Comparison of ENCODE assay signal across 13 mouse cellular contexts in the genomic region with DNA sequence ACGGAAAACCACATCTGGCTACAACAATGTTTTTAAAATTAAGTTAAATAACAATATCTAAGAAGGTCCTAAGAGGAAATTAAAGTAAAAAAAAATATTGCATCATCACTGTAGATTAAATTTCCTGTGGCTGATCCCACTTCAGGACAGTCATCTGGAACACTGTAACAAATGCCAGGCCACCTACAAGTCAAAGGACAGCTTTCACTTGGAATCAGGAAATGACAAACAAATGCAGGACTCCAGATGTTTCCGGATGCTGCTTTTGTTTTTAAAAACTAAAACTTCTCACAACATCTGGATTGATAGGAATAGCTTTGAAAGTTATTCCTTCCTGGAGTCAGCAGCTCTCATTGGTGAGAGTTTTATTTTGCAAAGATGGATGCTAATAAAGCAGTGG. TPM values are rescaled to one million over a fixed set of nuclear protein-coding genes. Genes with fewer than 3 reads are reported as not detected.
DNase-seq lines count a peak whose midpoint lies in the region; ATAC-seq lines count a peak whose summit lies in the region.
"Had no signal": no experiment of that assay in that cellular context is flagged by ENCODE, and none has a peak within 500 bp of the region (broad histone marks: within the 10 kb centered on the region; RNA-seq: fewer than 3 reads in every experiment).

No protein-coding gene starts in this region.

- peak overlapping the region; percentile 32; the same call in 1 of the 2 replicates for H3K27ac ChIP-seq in heart, embryonic 13.5 days (replicated peaks)
- no peak overlapping the region for H3K27ac ChIP-seq in heart, embryonic 12.5 days (ENCODE audit: poor library complexity, severe bottlenecking)
- 0 out of 2 replicates have a peak overlapping the region, but pooled peaks have one; percentile 13 for H3K27ac ChIP-seq in brown adipose tissue, adult 24 weeks (replicated peaks; ENCODE audit: low read depth, low read length)
- peak overlapping the region; percentile 66 for H3K27ac ChIP-seq in embryonic facial prominence, embryonic 15.5 days (replicated peaks)
- H3K27ac ChIP-seq in forebrain, embryonic 16.5 days (ENCODE audit: low read length) = no peak overlapping the region
- H3K27ac ChIP-seq: hindbrain, embryonic 10.5 days; macrophage had no signal

- H3K9me3 ChIP-seq in heart, embryonic 13.5 days = no peaks in the 10 kb centered on the region
- no peaks in the 10 kb centered on the region for H3K9me3 ChIP-seq in heart, embryonic 12.5 days (replicated peaks)
- no peaks in the 10 kb centered on the region for H3K9me3 ChIP-seq in embryonic facial prominence, embryonic 15.5 days (replicated peaks)
- no peaks in the 10 kb centered on the region for H3K9me3 ChIP-seq in forebrain, embryonic 16.5 days (ENCODE audit: control insufficient read depth, low read length)
- H3K9me3 ChIP-seq: hindbrain, embryonic 10.5 days had no signal

- no peaks in the 10 kb centered on the region for H3K4me1 ChIP-seq in heart, embryonic 13.5 days
- no peaks in the 10 kb centered on the region for H3K4me1 ChIP-seq in heart, embryonic 12.5 days (replicated peaks)
- no peaks in the 10 kb centered on the region for H3K4me1 ChIP-seq in brown adipose tissue, adult 24 weeks (ENCODE audit: control insufficient read depth, insufficient read depth, insufficient read length, low read length)
- peaks cover 9% of the 10 kb centered on the region for H3K4me1 ChIP-seq in embryonic facial prominence, embryonic 15.5 days
- no peaks in the 10 kb centered on the region for H3K4me1 ChIP-seq in forebrain, embryonic 16.5 days (replicated peaks; ENCODE audit: control insufficient read depth, insufficient read depth, low read length)
- H3K4me1 ChIP-seq: hindbrain, embryonic 10.5 days had no signal

- H3K9ac ChIP-seq in heart, embryonic 13.5 days = no peak overlapping the region
- no peak overlapping the region for H3K9ac ChIP-seq in heart, embryonic 12.5 days
- H3K9ac ChIP-seq in embryonic facial prominence, embryonic 15.5 days = no peak overlapping the region
- no peak overlapping the region for H3K9ac ChIP-seq in forebrain, embryonic 16.5 days (replicated peaks; ENCODE audit: low read depth, low read length)

- WGBS in heart, embryonic 13.5 days = 53% methylated on average over 2 of the region's 2 CpGs
- WGBS in heart, embryonic 12.5 days = 44% methylated on average over 2 of the region's 2 CpGs
- WGBS in embryonic facial prominence, embryonic 15.5 days = 30% methylated on average over 2 of the region's 2 CpGs
- 82% methylated on average over 2 of the region's 2 CpGs for WGBS in forebrain, embryonic 16.5 days

- H3K36me3 ChIP-seq in heart, embryonic 13.5 days = no peaks in the 10 kb centered on the region
- no peaks in the 10 kb centered on the region for H3K36me3 ChIP-seq in heart, embryonic 12.5 days
- H3K36me3 ChIP-seq in embryonic facial prominence, embryonic 15.5 days = no peaks in the 10 kb centered on the region
- H3K36me3 ChIP-seq in forebrain, embryonic 16.5 days (ENCODE audit: control insufficient read depth, insufficient read depth) = no peaks in the 10 kb centered on the region
- H3K36me3 ChIP-seq: hindbrain, embryonic 10.5 days had no signal

- H3K4me3 ChIP-seq in heart, embryonic 13.5 days = no peak overlapping the region
- no peak overlapping the region for H3K4me3 ChIP-seq in heart, embryonic 12.5 days
- no peak overlapping the region for H3K4me3 ChIP-seq in brown adipose tissue, adult 24 weeks (ENCODE audit: insufficient read depth, low read depth, low read length)
- no peak overlapping the region for H3K4me3 ChIP-seq in embryonic facial prominence, embryonic 15.5 days (replicated peaks)
- H3K4me3 ChIP-seq in forebrain, embryonic 16.5 days (replicated peaks; ENCODE audit: low read length) = no peak overlapping the region
- H3K4me3 ChIP-seq: hindbrain, embryonic 10.5 days had no signal

- H3K27me3 ChIP-seq in heart, embryonic 13.5 days (replicated peaks) = no peaks in the 10 kb centered on the region
- H3K27me3 ChIP-seq in heart, embryonic 12.5 days (replicated peaks) = no peaks in the 10 kb centered on the region
- no peaks in the 10 kb centered on the region for H3K27me3 ChIP-seq in embryonic facial prominence, embryonic 15.5 days
- no peaks in the 10 kb centered on the region for H3K27me3 ChIP-seq in forebrain, embryonic 16.5 days (replicated peaks; ENCODE audit: control insufficient read depth, insufficient read depth, low read length)

- DNase-seq in lung, postnatal 14 days = peak; percentile 9
- DNase-seq in adrenal gland, postnatal 4 days (ENCODE audit: low spot score in 2 of 2) = no peak
- DNase-seq in thymus, postnatal 4 days = no peak
- DNase-seq: cerebellum, adult 2 months; kidney, adult 8-10 months; left cerebral cortex, postnatal 4 days had no signal

- no peak overlapping the region for H3K4me2 ChIP-seq in heart, embryonic 13.5 days
- no peak overlapping the region for H3K4me2 ChIP-seq in heart, embryonic 12.5 days
- no peak overlapping the region for H3K4me2 ChIP-seq in embryonic facial prominence, embryonic 15.5 days (replicated peaks)
- no peak overlapping the region for H3K4me2 ChIP-seq in forebrain, embryonic 16.5 days (ENCODE audit: low read length)

- ATAC-seq in heart, embryonic 13.5 days (ENCODE audit: extremely low read depth, insufficient number of reproducible peaks, low FRiP score, low TSS enrichment) = no peak
- no peak for ATAC-seq in heart, embryonic 12.5 days (ENCODE audit: insufficient number of reproducible peaks, low FRiP score)
- ATAC-seq in embryonic facial prominence, embryonic 15.5 days (ENCODE audit: insufficient number of reproducible peaks, low FRiP score, low TSS enrichment, low read depth) = no peak
- no peak for ATAC-seq in forebrain, embryonic 16.5 days

RNA-seq across cellular contexts. Expression of a gene that starts 28.0 kb away (rescaled TPM):
- 89.6 and 94.8 TPM in 2 replicates for polyA plus RNA-seq in heart, embryonic 13.5 days (2015; fragmentation: Nextera tagmentation; extraction: Ambion mirVana)
- polyA plus RNA-seq in heart, embryonic 12.5 days (2016; fragmentation: Nextera tagmentation; extraction: Ambion mirVana) = 87.6 and 99.5 TPM in 2 replicates
- polyA plus RNA-seq in brown adipose tissue, adult 24 weeks (2012; ENCODE audit: insufficient read depth, insufficient read length, missing spikeins) = 40.1 and 44.9 TPM in 2 replicates
- 532 and 550 TPM in 2 replicates for polyA plus RNA-seq in embryonic facial prominence, embryonic 15.5 days (2015; fragmentation: Nextera tagmentation; extraction: Ambion mirVana)
- total RNA-seq in adrenal gland, postnatal 4 days (2021) = 10 to 100 TPM; 49.9 to 55.2 TPM
- polyA plus RNA-seq in forebrain, embryonic 16.5 days (2015; fragmentation: Nextera tagmentation; extraction: Ambion mirVana) = 11.9 and 22.6 TPM in 2 replicates
- polyA plus RNA-seq: macrophage had no signal

RNA-seq across cellular contexts. Expression of a gene that starts 57.5 kb away (rescaled TPM):
- polyA plus RNA-seq in heart, embryonic 13.5 days (2015; fragmentation: Nextera tagmentation; extraction: Ambion mirVana) = 171 and 206 TPM in 2 replicates
- 86.8 and 96.1 TPM in 2 replicates for polyA plus RNA-seq in heart, embryonic 12.5 days (2016; fragmentation: Nextera tagmentation; extraction: Ambion mirVana)
- polyA plus RNA-seq in brown adipose tissue, adult 24 weeks (2012; ENCODE audit: insufficient read depth, insufficient read length, missing spikeins) = 440 and 536 TPM in 2 replicates
- 765 and 776 TPM in 2 replicates for polyA plus RNA-seq in embryonic facial prominence, embryonic 15.5 days (2015; fragmentation: Nextera tagmentation; extraction: Ambion mirVana)
- total RNA-seq in adrenal gland, postnatal 4 days (2021) = 100 to 1,000 TPM; 254 to 314 TPM
- 45.8 and 71.0 TPM in 2 replicates for polyA plus RNA-seq in forebrain, embryonic 16.5 days (2015; fragmentation: Nextera tagmentation; extraction: Ambion mirVana)

Comparison
In these comparisons a context has a peak if more than half of its experiments do, and no peak if none do; other contexts are left out.
1. H3K27ac ChIP-seq: peak in heart, embryonic 13.5 days (single experiment), brown adipose tissue, adult 24 weeks (single experiment) and embryonic facial prominence, embryonic 15.5 days (single experiment); none in heart, embryonic 12.5 days (single experiment) and forebrain, embryonic 16.5 days (single experiment).